Comparison of ENCODE assay signal across 22 mouse cellular contexts in the genomic region with DNA sequence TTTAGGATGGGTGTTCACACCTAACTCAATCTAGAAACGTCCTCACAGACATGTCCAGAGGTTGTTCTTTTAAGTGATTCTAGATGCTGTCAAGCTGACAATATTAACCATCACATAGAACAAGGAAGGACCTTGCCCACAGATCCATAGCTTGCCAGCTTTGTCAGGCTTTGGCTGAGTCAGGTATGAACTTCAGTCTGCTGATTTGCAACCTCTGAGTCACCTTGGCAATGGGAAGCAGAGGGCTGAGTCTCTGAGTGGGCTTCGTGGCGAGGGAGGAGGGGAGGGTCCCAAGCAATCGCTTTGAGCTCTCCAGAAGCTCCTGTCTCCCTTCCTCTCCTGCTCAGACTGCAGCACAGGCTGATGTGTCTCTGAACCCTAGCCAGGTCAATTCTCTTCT.
A peak's percentile ranks its signal among the peaks of the same experiment; 100 is the strongest.
DNase-seq lines count a peak whose midpoint lies in the region; ATAC-seq lines count a peak whose summit lies in the region.
"Had no signal": no experiment of that assay in that cellular context is flagged by ENCODE, and none has a peak within 500 bp of the region (broad histone marks: within the 10 kb centered on the region; RNA-seq: fewer than 3 reads in every experiment).

No protein-coding gene starts in this region.

- no peaks in the 10 kb centered on the region for H3K27me3 ChIP-seq in midbrain, embryonic 11.5 days (ENCODE audit: control insufficient read depth, insufficient read depth, low read length)
- H3K27me3 ChIP-seq in midbrain, embryonic 16.5 days (ENCODE audit: control insufficient read depth, insufficient read depth, low read depth, low read length): peaks cover 2% of the 10 kb centered on the region; the same call in 1 of the 2 replicates
- H3K27me3 ChIP-seq: embryonic facial prominence, embryonic 15.5 days had no signal

- no peaks in the 10 kb centered on the region for H3K36me3 ChIP-seq in midbrain, embryonic 11.5 days (ENCODE audit: control insufficient read depth, insufficient read depth, low read length)
- H3K36me3 ChIP-seq in midbrain, embryonic 16.5 days (ENCODE audit: control insufficient read depth, insufficient read depth, low read length): no peaks in the 10 kb centered on the region
- H3K36me3 ChIP-seq: embryonic facial prominence, embryonic 13.5 days; embryonic facial prominence, embryonic 15.5 days; forebrain, embryonic 10.5 days; forebrain, embryonic 12.5 days had no signal

- no peak overlapping the region for H3K4me3 ChIP-seq in midbrain, embryonic 11.5 days (ENCODE audit: low read depth, low read length)
- no peak overlapping the region for H3K4me3 ChIP-seq in midbrain, embryonic 16.5 days (ENCODE audit: low read depth, low read length)
- H3K4me3 ChIP-seq: embryonic facial prominence, embryonic 13.5 days; embryonic facial prominence, embryonic 15.5 days; erythroblast, embryonic 14.5 days; forebrain, embryonic 10.5 days; forebrain, embryonic 12.5 days had no signal

- peak; percentile 56 for DNase-seq in adrenal gland, adult 2 months
- no peak for DNase-seq in adrenal gland, adult 18-20 months (ENCODE audit: low spot score in 2 of 2)
- peak; percentile 19 for DNase-seq in adrenal gland, postnatal 14 days
- DNase-seq in adrenal gland, postnatal 4 days (ENCODE audit: low spot score in 2 of 2): no peak
- peak; percentile 75 for DNase-seq in midbrain, embryonic 11.5 days (ENCODE audit: low spot score, missing footprints)
- DNase-seq in NIH3T3 (ENCODE audit: low read depth): peak; percentile 62
- no peak for DNase-seq in right cerebral cortex, adult 2 months (ENCODE audit: low spot score in 2 of 2)
- DNase-seq: adrenal gland, postnatal 25 days; cerebellum, adult 11 months; cerebellum, adult 18-20 months; cerebellum, adult 8-10 months; cerebellum, adult 9-11 months; cerebellum, postnatal 36 days; embryo, embryonic 11 days had no signal

- no peak for ATAC-seq in midbrain, embryonic 11.5 days (ENCODE audit: low FRiP score)
- no peak for ATAC-seq in midbrain, embryonic 16.5 days
- ATAC-seq: forebrain, embryonic 14.5 days; forebrain, embryonic 16.5 days had no signal

- no peaks in the 10 kb centered on the region for H3K4me1 ChIP-seq in midbrain, embryonic 11.5 days (ENCODE audit: control insufficient read depth, insufficient read depth, low read length)
- H3K4me1 ChIP-seq in midbrain, embryonic 16.5 days (ENCODE audit: control insufficient read depth, insufficient read depth, low read length): no peaks in the 10 kb centered on the region
- H3K4me1 ChIP-seq: embryonic facial prominence, embryonic 15.5 days; forebrain, embryonic 12.5 days had no signal

- 76% methylated on average over 4 of the region's 4 CpGs for WGBS in midbrain, embryonic 11.5 days
- 83% methylated on average over 4 of the region's 4 CpGs for WGBS in midbrain, embryonic 16.5 days

- no peaks in the 10 kb centered on the region for H3K9me3 ChIP-seq in midbrain, embryonic 11.5 days (ENCODE audit: control insufficient read depth, low read length)
- no peaks in the 10 kb centered on the region for H3K9me3 ChIP-seq in midbrain, embryonic 16.5 days (replicated peaks; ENCODE audit: control insufficient read depth, low read length, poor library complexity, severe bottlenecking)
- H3K9me3 ChIP-seq: embryonic facial prominence, embryonic 13.5 days; embryonic facial prominence, embryonic 15.5 days; forebrain, embryonic 10.5 days; forebrain, embryonic 12.5 days had no signal

- H3K4me2 ChIP-seq in midbrain, embryonic 11.5 days: no peak overlapping the region
- no peak overlapping the region for H3K4me2 ChIP-seq in midbrain, embryonic 16.5 days (ENCODE audit: low read length)
- H3K4me2 ChIP-seq: embryonic facial prominence, embryonic 13.5 days; embryonic facial prominence, embryonic 15.5 days; forebrain, embryonic 12.5 days had no signal

- no peak overlapping the region for H3K9ac ChIP-seq in midbrain, embryonic 11.5 days (ENCODE audit: low read length)
- no peak overlapping the region for H3K9ac ChIP-seq in midbrain, embryonic 16.5 days (ENCODE audit: low read depth, low read length)
- H3K9ac ChIP-seq: embryonic facial prominence, embryonic 13.5 days; embryonic facial prominence, embryonic 15.5 days; forebrain, embryonic 12.5 days had no signal

- H3K27ac ChIP-seq in midbrain, embryonic 11.5 days (ENCODE audit: low read depth, low read length): no peak overlapping the region
- H3K27ac ChIP-seq in midbrain, embryonic 16.5 days (ENCODE audit: low read length): no peak overlapping the region
- H3K27ac ChIP-seq: embryonic facial prominence, embryonic 13.5 days; embryonic facial prominence, embryonic 15.5 days; forebrain, embryonic 10.5 days; forebrain, embryonic 12.5 days had no signal

Comparison
In these comparisons a context has a peak if more than half of its experiments do, and no peak if none do; other contexts are left out.
1. DNase-seq: peak in adrenal gland, adult 2 months (single experiment), adrenal gland, postnatal 14 days (single experiment), midbrain, embryonic 11.5 days (single experiment) and NIH3T3 (single experiment); none in adrenal gland, adult 18-20 months (0 of 2), adrenal gland, postnatal 4 days (0 of 2) and right cerebral cortex, adult 2 months (0 of 2).